Mouse (Mus musculus) myocyte (in vitro differentiated cells): ENCODE data around the gene 1700123O20Rik. TPM values are rescaled to one million over a fixed set of nuclear protein-coding genes. Genes with fewer than 3 reads are reported as not detected.

Experiments
- H3K27me3 ChIP-seq: one replicate; pipeline ENCODE4 v1.6.1; 2011; ENCODE audit not compliant: control insufficient read depth, insufficient read depth, insufficient read length
- H3K36me3 ChIP-seq: one replicate; pipeline ENCODE4 v1.6.1; 2011; ENCODE audit not compliant: control insufficient read depth, insufficient read depth
- H3K4me2 ChIP-seq: one replicate; pipeline ENCODE4 v1.6.1; 2011; ENCODE audit warnings: low read depth, control low read depth
- H3K4me3 ChIP-seq: one replicate; pipeline ENCODE4 v1.5.1; 2011; ENCODE audit warnings: mild to moderate bottlenecking, control low read depth, moderate library complexity
- H3K79me2 ChIP-seq: one replicate; pipeline ENCODE4 v1.6.1; 2011; ENCODE audit not compliant: control insufficient read depth, insufficient read depth
- H3ac ChIP-seq: one replicate; pipeline ENCODE4 v1.6.1; 2011; ENCODE audit not compliant: control insufficient read depth, insufficient read length
- CEBPB ChIP-seq: IDR thresholded peaks from 2 replicates; pipeline ENCODE4 v1.6.1; 2011; ENCODE audit warnings: mild to moderate bottlenecking, moderate library complexity; ENCODE audit not compliant: poor library complexity, insufficient read depth, severe bottlenecking
- E2F4 ChIP-seq: IDR thresholded peaks from one replicate; pipeline ENCODE4 v1.6.1; 2011; ENCODE audit warnings: mild to moderate bottlenecking, control low read depth, moderate library complexity; ENCODE audit not compliant: insufficient read depth
- MAX ChIP-seq: IDR thresholded peaks from one replicate; pipeline ENCODE4 v1.6.1; 2011; ENCODE audit warnings: low read depth, mild to moderate bottlenecking, control low read depth
- MYOD1 ChIP-seq, 3 experiments: IDR thresholded peaks; one replicate each; pipeline ENCODE4 v1.6.1; 2011; ENCODE audit warnings: control low read depth in 2 of 3, low read depth in 2 of 3, mild to moderate bottlenecking in 2 of 3, moderate library complexity in 1 of 3; ENCODE audit not compliant: insufficient read length in 2 of 3, control insufficient read depth in 1 of 3
- MYOG ChIP-seq, 3 experiments: IDR thresholded peaks; one replicate each; pipeline ENCODE4 v1.6.1; 2011; ENCODE audit warnings: control low read depth in 2 of 3, low read depth in 2 of 3, mild to moderate bottlenecking in 2 of 3; ENCODE audit not compliant: insufficient read length in 2 of 3, control insufficient read depth in 1 of 3, insufficient read depth in 1 of 3
- POLR2A ChIP-seq: IDR thresholded peaks from one replicate; pipeline ENCODE4 v1.6.1; 2011; ENCODE audit warnings: low read depth, mild to moderate bottlenecking, control low read depth, moderate library complexity; ENCODE audit not compliant: insufficient read length
- POLR2AphosphoS2 ChIP-seq: IDR thresholded peaks from one replicate; pipeline ENCODE4 v1.6.1; 2011; ENCODE audit warnings: low read depth, control low read depth; ENCODE audit not compliant: insufficient read length
- REST ChIP-seq: IDR thresholded peaks from one replicate; pipeline ENCODE4 v1.6.1; 2011; ENCODE audit warnings: mild to moderate bottlenecking, control low read depth, moderate library complexity; ENCODE audit not compliant: insufficient read depth, insufficient read length
- SRF ChIP-seq: IDR thresholded peaks from one replicate; pipeline ENCODE4 v1.6.1; 2011; ENCODE audit warnings: low read depth; ENCODE audit not compliant: control insufficient read depth, insufficient read length
- TCF12 ChIP-seq: IDR thresholded peaks from one replicate; pipeline ENCODE4 v1.6.1; 2011; ENCODE audit warnings: mild to moderate bottlenecking, control low read depth; ENCODE audit not compliant: poor library complexity, insufficient read depth, severe bottlenecking
- TCF3 ChIP-seq: IDR thresholded peaks from one replicate; pipeline ENCODE4 v1.6.1; 2011; ENCODE audit warnings: low read depth, control low read depth; ENCODE audit not compliant: insufficient read length
- USF1 ChIP-seq: IDR thresholded peaks from one replicate; pipeline ENCODE4 v1.6.1; 2011; ENCODE audit warnings: low read depth, mild to moderate bottlenecking, control low read depth, moderate library complexity
- polyA plus RNA-seq: library from polyadenylated mRNA; unstranded; fragments of >200 nt; fragmentation: generic; extraction: Trizol; gene quantifications from one replicate; pipeline ENCODE4 v1.2.1, GENCODE M21; 2012; ENCODE audit warnings: missing spikeins

Gene 1700123O20Rik
- polyA plus RNA-seq, 1 experiment: 36.3 TPM

GRCm38 (mm10) chr14:54687251-54687650 is 1.2 kb downstream of the 1700123O20Rik start:
- TF ChIP-seq MYOG (IDR thresholded peaks at IDR 0.05; ENCODE audit: control insufficient read depth in 1 of 3, insufficient read depth in 1 of 3, insufficient read length in 2 of 3, low read depth in 2 of 3) (no peak), CEBPB (no peak), POLR2A (no peak), MAX (no peak), SRF (no peak), REST (no peak), TCF3 (no peak), USF1 (no peak), TCF12 (no peak), MYOD1 (IDR thresholded peaks at IDR 0.05; ENCODE audit: control insufficient read depth in 1 of 3, insufficient read length in 2 of 3, low read depth in 2 of 3) (no peak), POLR2AphosphoS2 (no peak)
- H3K36me3 ChIP-seq: peaks cover 14% of the 10 kb centered on the region
- H3ac ChIP-seq: peak overlapping the region; percentile 99
- peak overlapping the region; percentile 69 for H3K4me2 ChIP-seq
- peaks cover 67% of the 10 kb centered on the region for H3K79me2 ChIP-seq
- H3K4me3 ChIP-seq: peak overlapping the region; percentile 95
- no peaks in the 10 kb centered on the region for H3K27me3 ChIP-seq

DNA sequence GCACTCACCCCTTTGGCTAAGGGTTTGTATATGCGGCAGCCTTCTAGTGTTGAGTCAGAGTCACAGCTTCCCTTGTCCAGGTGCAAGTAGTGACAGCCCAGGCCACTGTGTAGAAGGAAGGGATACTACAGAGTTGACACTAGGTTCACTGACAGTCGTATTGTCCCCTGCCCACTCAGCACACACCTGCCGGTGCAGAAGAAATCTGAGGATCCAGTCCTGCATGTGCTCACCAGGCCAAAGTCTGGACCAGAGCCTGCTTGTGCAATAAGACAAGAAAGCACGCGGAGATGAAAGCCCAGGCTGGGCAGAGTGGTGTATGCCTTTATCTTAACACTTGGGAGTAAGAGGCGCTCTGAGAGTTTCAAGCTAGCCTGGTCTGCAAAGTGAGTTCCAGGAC is 9.0 kb downstream of the 1700123O20Rik start:
- Histone ChIP-seq H3K36me3 (peaks cover 7% of the 10 kb centered on the region), H3K4me3 (no peak overlapping the region), H3K27me3 (no peaks in the 10 kb centered on the region), H3K4me2 (no peak overlapping the region), H3K79me2 (no peaks in the 10 kb centered on the region), H3ac (no peak overlapping the region)
- TF ChIP-seq MYOD1 (IDR thresholded peaks at IDR 0.05; ENCODE audit: control insufficient read depth in 1 of 3, insufficient read length in 2 of 3, low read depth in 2 of 3): no peak
- TF ChIP-seq POLR2A: no peak
- no peak for TF ChIP-seq SRF
- no peak for TF ChIP-seq USF1
- TF ChIP-seq MYOG (IDR thresholded peaks at IDR 0.05; ENCODE audit: control insufficient read depth in 1 of 3, insufficient read depth in 1 of 3, insufficient read length in 2 of 3, low read depth in 2 of 3): no peak
- TF ChIP-seq TCF12: no peak
- TF ChIP-seq TCF3: no peak
- no peak for TF ChIP-seq E2F4

DNA sequence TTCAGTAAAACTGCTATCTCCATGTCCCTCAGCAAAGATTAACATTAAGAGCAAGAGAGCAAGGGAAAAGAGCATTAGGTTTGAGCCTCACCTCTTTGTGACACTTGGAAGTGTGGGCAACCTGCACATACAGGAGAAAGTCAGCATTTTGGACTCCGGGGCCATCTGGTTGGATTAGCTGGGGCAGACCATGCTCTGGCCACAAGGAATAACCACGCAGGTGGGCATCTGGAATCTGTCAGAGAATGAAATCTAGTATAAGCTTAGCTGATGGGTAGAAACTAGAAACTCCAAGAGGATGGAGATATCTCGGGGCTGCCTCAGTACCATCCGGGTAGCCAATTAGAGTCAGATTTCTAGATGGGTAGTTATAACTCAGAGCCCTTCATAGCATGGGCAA is 10.7 kb downstream of the 1700123O20Rik start:
- no peak for TF ChIP-seq USF1
- TF ChIP-seq POLR2AphosphoS2: no peak
- TF ChIP-seq CEBPB: no peak
- TF ChIP-seq MAX: no peak
- no peak for TF ChIP-seq MYOD1 (IDR thresholded peaks at IDR 0.05; ENCODE audit: control insufficient read depth in 1 of 3, insufficient read length in 2 of 3, low read depth in 2 of 3)
- TF ChIP-seq TCF12: no peak
- no peak for TF ChIP-seq POLR2A
- TF ChIP-seq REST: no peak
- TF ChIP-seq TCF3: no peak
- TF ChIP-seq SRF: no peak
- TF ChIP-seq E2F4: no peak
- no peaks in the 10 kb centered on the region for H3K27me3 ChIP-seq
- H3K36me3 ChIP-seq: peaks cover 7% of the 10 kb centered on the region

DNA sequence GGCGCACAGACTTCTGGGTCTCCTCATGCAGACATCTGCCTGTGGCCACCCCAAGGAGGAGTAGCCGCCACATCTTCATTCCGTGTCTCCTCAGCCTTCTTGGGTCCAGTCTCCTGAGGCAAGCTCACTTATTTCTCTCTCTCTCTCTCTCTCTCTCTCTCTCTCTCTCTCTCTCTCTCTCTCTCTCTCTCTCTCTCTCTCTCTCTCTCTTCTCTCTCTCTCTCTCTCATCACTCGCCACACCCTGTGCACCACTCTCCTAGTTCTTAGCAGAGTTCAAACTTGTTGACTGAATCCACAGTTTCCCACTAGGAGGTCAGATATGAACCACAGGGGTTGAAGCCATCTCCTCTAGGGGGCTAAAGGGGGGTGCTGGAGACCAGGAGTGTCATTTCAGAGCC is 12.7 kb downstream of the 1700123O20Rik start, which contains the start of gene Gm29776:
Gene Gm29776 (minus strand): TSS at position 101 of the 400 bp plus-strand sequence.
- Histone ChIP-seq H3K4me2 (no peak within 1 kb of the TSS), H3K36me3 (no peaks in the 10 kb centered on the region), H3ac (no peak within 1 kb of the TSS), H3K27me3 (peaks cover 12% of the 10 kb centered on the region), H3K79me2 (no peaks in the 10 kb centered on the region), H3K4me3 (no peak within 1 kb of the TSS)
- no peak for TF ChIP-seq MAX
- TF ChIP-seq MYOG (IDR thresholded peaks at IDR 0.05; ENCODE audit: control insufficient read depth in 1 of 3, insufficient read depth in 1 of 3, insufficient read length in 2 of 3, low read depth in 2 of 3): no peak
- TF ChIP-seq TCF3: no peak
- TF ChIP-seq CEBPB: no peak
- no peak for TF ChIP-seq MYOD1 (IDR thresholded peaks at IDR 0.05; ENCODE audit: control insufficient read depth in 1 of 3, insufficient read length in 2 of 3, low read depth in 2 of 3)
- no peak for TF ChIP-seq USF1
- no peak for TF ChIP-seq SRF

More for the DNA sequence above, 10.7 kb downstream of the 1700123O20Rik start:
- no peak overlapping the region for H3K4me2 ChIP-seq
- H3K79me2 ChIP-seq: no peaks in the 10 kb centered on the region
- H3K4me3 ChIP-seq: no peak overlapping the region
- H3ac ChIP-seq: no peak overlapping the region

DNA sequence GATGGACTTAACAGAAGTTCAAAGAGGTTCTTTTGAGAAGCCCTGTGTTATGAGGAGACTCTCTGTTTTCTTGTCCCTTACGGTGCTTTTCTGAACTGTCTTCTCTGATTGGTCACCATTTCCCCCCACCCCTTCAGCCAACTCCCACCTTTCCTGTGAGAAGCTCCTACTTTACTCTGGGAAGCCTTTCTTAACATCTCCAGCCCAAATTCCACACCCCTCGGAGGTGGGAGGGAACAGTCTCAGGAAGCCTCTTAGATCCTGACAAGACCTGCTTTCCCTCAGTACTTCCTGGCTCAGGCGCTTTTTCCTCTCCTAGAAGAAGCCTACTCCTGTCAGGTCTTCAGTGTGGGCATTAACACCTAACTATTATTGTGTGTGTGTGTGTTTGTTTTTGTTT is 13.6 kb downstream of the 1700123O20Rik start:
- no peak overlapping the region for H3K4me2 ChIP-seq
- no peaks in the 10 kb centered on the region for H3K36me3 ChIP-seq
- H3ac ChIP-seq: no peak overlapping the region
- peaks cover 12% of the 10 kb centered on the region for H3K27me3 ChIP-seq
- H3K4me3 ChIP-seq: no peak overlapping the region
- H3K79me2 ChIP-seq: no peaks in the 10 kb centered on the region
- TF ChIP-seq POLR2A (no peak), REST (no peak), MYOG (IDR thresholded peaks at IDR 0.05; ENCODE audit: control insufficient read depth in 1 of 3, insufficient read depth in 1 of 3, insufficient read length in 2 of 3, low read depth in 2 of 3) (no peak), TCF12 (no peak), MYOD1 (IDR thresholded peaks at IDR 0.05; ENCODE audit: control insufficient read depth in 1 of 3, insufficient read length in 2 of 3, low read depth in 2 of 3) (no peak), MAX (no peak), POLR2AphosphoS2 (no peak), USF1 (no peak), TCF3 (no peak)
